Mouse (Mus musculus): ENCODE measurements at regions not wholly inside any gene's neighbourhood (a gene's known extent, or its start where the extent isn't known, plus 50 kb on each side); places are given as distances from the start of the nearest gene placed in this dataset.

- Histone ChIP-seq H3K4me1 (ENCODE audit: insufficient read depth, low read depth, low read length) (no peaks in the 10 kb centered on the region), H3K27me3 (replicated peaks; ENCODE audit: insufficient read depth, low read length) (no peaks in the 10 kb centered on the region), H3K9me3 (ENCODE audit: low read length) (no peaks in the 10 kb centered on the region), H3K9ac (replicated peaks; ENCODE audit: low read depth) (no peak overlapping the region), H3K27ac (ENCODE audit: low read length) (no peak overlapping the region), H3K36me3 (ENCODE audit: insufficient read depth, low read length) (no peaks in the 10 kb centered on the region), H3K4me3 (ENCODE audit: low read depth, low read length) (no peak overlapping the region), H3K4me2 (replicated peaks; ENCODE audit: low read depth, low read length) (no peak overlapping the region)
- TF ChIP-seq EP300 (IDR thresholded peaks at IDR 0.05) (no peak), CTCF (IDR thresholded peaks at IDR 0.05) (no peak)
- DNase-seq (ENCODE audit: low spot score) (no peak), ATAC-seq (no peak)
- 55% methylated on average over 9 of the region's 9 CpGs for WGBS
Measured at GRCm38 (mm10) chr8:8307487-8307886, 353.6 kb downstream of the Efnb2 start.

- WGBS: 71% methylated on average over 6 of the region's 6 CpGs
- no peak overlapping the region for H3K9ac ChIP-seq (replicated peaks; ENCODE audit: low read depth)
- H3K4me3 ChIP-seq (ENCODE audit: low read depth, low read length): no peak overlapping the region
- no peaks in the 10 kb centered on the region for H3K4me1 ChIP-seq (ENCODE audit: insufficient read depth, low read depth, low read length)
- no peaks in the 10 kb centered on the region for H3K9me3 ChIP-seq (ENCODE audit: low read length)
- H3K27ac ChIP-seq (ENCODE audit: low read length): no peak overlapping the region
- H3K36me3 ChIP-seq (ENCODE audit: insufficient read depth, low read length): no peaks in the 10 kb centered on the region
- no peak for TF ChIP-seq CTCF (IDR thresholded peaks at IDR 0.05)
- TF ChIP-seq EP300 (IDR thresholded peaks at IDR 0.05): no peak
- no peak overlapping the region for H3K4me2 ChIP-seq (replicated peaks; ENCODE audit: low read depth, low read length)
- H3K27me3 ChIP-seq (replicated peaks; ENCODE audit: insufficient read depth, low read length): no peaks in the 10 kb centered on the region
- DNase-seq (ENCODE audit: low spot score) (no peak), ATAC-seq (no peak)
Measured at GRCm38 (mm10) chr8:8299965-8300767, 360.9 kb downstream of the Efnb2 start.

- ATAC-seq (no peak), DNase-seq (ENCODE audit: low spot score) (no peak)
- Histone ChIP-seq H3K27me3 (replicated peaks; ENCODE audit: insufficient read depth, low read length) (no peaks in the 10 kb centered on the region), H3K4me3 (ENCODE audit: low read depth, low read length) (no peak overlapping the region), H3K9ac (replicated peaks; ENCODE audit: low read depth) (no peak overlapping the region), H3K4me1 (ENCODE audit: insufficient read depth, low read depth, low read length) (no peaks in the 10 kb centered on the region), H3K9me3 (ENCODE audit: low read length) (no peaks in the 10 kb centered on the region), H3K4me2 (replicated peaks; ENCODE audit: low read depth, low read length) (no peak overlapping the region), H3K27ac (ENCODE audit: low read length) (no peak overlapping the region), H3K36me3 (ENCODE audit: insufficient read depth, low read length) (no peaks in the 10 kb centered on the region)
- TF ChIP-seq EP300 (IDR thresholded peaks at IDR 0.05): no peak
- WGBS: 38% methylated on average over 6 of the region's 6 CpGs
Measured at GRCm38 (mm10) chr8:8292577-8293247, 368.3 kb downstream of the Efnb2 start.

- no peak for TF ChIP-seq CTCF (IDR thresholded peaks at IDR 0.05)
- peak; percentile 48; the same call in 1 of the 2 replicates for TF ChIP-seq EP300 (IDR thresholded peaks at IDR 0.05)
- ATAC-seq: no peak
- Histone ChIP-seq H3K4me2 (replicated peaks; ENCODE audit: low read depth, low read length) (no peak overlapping the region), H3K27me3 (replicated peaks; ENCODE audit: insufficient read depth, low read length) (no peaks in the 10 kb centered on the region), H3K9ac (replicated peaks; ENCODE audit: low read depth) (no peak overlapping the region), H3K27ac (ENCODE audit: low read length) (no peak overlapping the region), H3K4me1 (ENCODE audit: insufficient read depth, low read depth, low read length) (no peaks in the 10 kb centered on the region), H3K4me3 (ENCODE audit: low read depth, low read length) (no peak overlapping the region), H3K36me3 (ENCODE audit: insufficient read depth, low read length) (no peaks in the 10 kb centered on the region), H3K9me3 (ENCODE audit: low read length) (no peaks in the 10 kb centered on the region)
- WGBS: 63% methylated on average over 4 of the region's 4 CpGs
- no peak for DNase-seq (ENCODE audit: low spot score)
Measured at GRCm38 (mm10) chr8:8285876-8286275, 375.2 kb downstream of the Efnb2 start.

DNA sequence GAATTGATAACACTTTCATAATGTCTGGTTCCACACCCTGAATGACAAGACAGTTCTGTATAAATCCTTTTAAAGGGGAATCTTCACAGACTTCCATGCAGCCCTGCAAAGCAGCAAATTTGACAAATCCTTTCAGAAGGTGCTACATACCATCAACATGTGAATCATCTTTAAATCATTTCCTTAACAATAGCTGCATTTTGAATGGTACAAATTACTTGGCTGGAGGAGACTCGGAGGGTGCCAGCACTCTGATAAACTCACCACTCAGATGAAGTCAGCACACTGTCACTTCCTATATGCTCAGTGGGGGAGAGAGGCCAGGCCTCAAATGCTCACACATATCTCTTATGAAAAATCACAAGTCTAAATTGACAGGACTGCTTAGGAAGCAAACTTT is 386.1 kb downstream of the Efnb2 start:
- Histone ChIP-seq H3K4me2 (replicated peaks; ENCODE audit: low read depth, low read length) (no peak overlapping the region), H3K36me3 (ENCODE audit: insufficient read depth, low read length) (no peaks in the 10 kb centered on the region), H3K4me1 (ENCODE audit: insufficient read depth, low read depth, low read length) (no peaks in the 10 kb centered on the region), H3K27ac (ENCODE audit: low read length) (no peak overlapping the region), H3K4me3 (ENCODE audit: low read depth, low read length) (no peak overlapping the region), H3K9ac (replicated peaks; ENCODE audit: low read depth) (no peak overlapping the region), H3K9me3 (ENCODE audit: low read length) (no peaks in the 10 kb centered on the region), H3K27me3 (replicated peaks; ENCODE audit: insufficient read depth, low read length) (no peaks in the 10 kb centered on the region)
- DNase-seq (ENCODE audit: low spot score): peak; percentile 22
- TF ChIP-seq CTCF (IDR thresholded peaks at IDR 0.05) (no peak), EP300 (IDR thresholded peaks at IDR 0.05) (peak; percentile 49)
- ATAC-seq: no peak
- 33% methylated on average over 1 of the region's 1 CpGs for WGBS

GRCm38 (mm10) chr8:8274211-8274641 is 386.8 kb downstream of the Efnb2 start:
- Histone ChIP-seq H3K36me3 (ENCODE audit: insufficient read depth, low read length) (no peaks in the 10 kb centered on the region), H3K9me3 (ENCODE audit: low read length) (no peaks in the 10 kb centered on the region)

More at GRCm38 (mm10) chr8:8274211-8274641, 386.8 kb downstream of the Efnb2 start:
- H3K27me3 ChIP-seq (replicated peaks; ENCODE audit: insufficient read depth, low read length): no peaks in the 10 kb centered on the region
- H3K4me3 ChIP-seq (ENCODE audit: low read depth, low read length): no peak overlapping the region
- H3K4me1 ChIP-seq (ENCODE audit: insufficient read depth, low read depth, low read length): no peaks in the 10 kb centered on the region
- H3K27ac ChIP-seq (ENCODE audit: low read length): no peak overlapping the region
- no peak overlapping the region for H3K4me2 ChIP-seq (replicated peaks; ENCODE audit: low read depth, low read length)
- no peak for TF ChIP-seq CTCF (IDR thresholded peaks at IDR 0.05)
- TF ChIP-seq EP300 (IDR thresholded peaks at IDR 0.05): no peak
- no peak overlapping the region for H3K9ac ChIP-seq (replicated peaks; ENCODE audit: low read depth)
- ATAC-seq: no peak
- WGBS: 61% methylated on average over 3 of the region's 3 CpGs
- peak; percentile 15 for DNase-seq (ENCODE audit: low spot score)

Data from lung, postnatal 0 days (tissue).